ENCODE assay signal across 9 mouse cellular contexts in the genomic region with DNA sequence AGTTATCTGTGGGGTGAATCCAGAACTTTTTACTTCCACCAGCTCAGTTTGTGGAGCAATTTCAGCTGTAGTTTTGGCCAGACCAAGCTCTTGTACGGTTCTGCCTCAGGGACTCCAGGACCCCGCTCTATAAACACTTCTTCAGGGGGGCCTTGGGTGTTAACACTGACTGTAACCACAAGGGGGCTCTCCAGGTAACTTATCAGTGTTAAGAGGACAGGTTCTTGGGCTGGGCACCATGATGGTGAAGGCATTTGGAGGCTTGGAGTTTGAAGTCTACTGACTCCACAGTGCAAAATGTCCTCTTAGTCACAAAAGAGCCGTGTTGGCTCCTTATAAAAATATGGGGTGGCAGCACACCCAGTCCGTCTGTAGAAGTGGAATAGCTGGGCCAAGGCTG. TPM values are rescaled to one million over a fixed set of nuclear protein-coding genes. Genes with fewer than 3 reads are reported as not detected.
DNase-seq lines count a peak whose midpoint lies in the region; ATAC-seq and TF ChIP-seq lines count a peak whose summit lies in the region.
"Had no signal": no experiment of that assay in that cellular context is flagged by ENCODE, and none has a peak within 500 bp of the region (broad histone marks: within the 10 kb centered on the region; RNA-seq: fewer than 3 reads in every experiment).

No protein-coding gene starts in this region.

- no peak overlapping the region for H3K9ac ChIP-seq in kidney, postnatal 0 days (ENCODE audit: low read depth, low read length)
- H3K9ac ChIP-seq in CH12.LX (ENCODE audit: insufficient read depth, low read depth), result no peak overlapping the region
- no peak overlapping the region for H3K9ac ChIP-seq in hindbrain, embryonic 15.5 days

- dilution Hi-C loops in CH12.LX (cut with MboI; ENCODE audit: extremely low pct_ligation_motif_present, extremely low pct_unique_long_range_greater_than_20kb, low sequenced_read_pairs), result no loop called here

- no peaks in the 10 kb centered on the region for H3K9me3 ChIP-seq in kidney, postnatal 0 days (replicated peaks; ENCODE audit: low read length)
- peaks cover 2% of the 10 kb centered on the region for H3K9me3 ChIP-seq in CH12.LX (replicated peaks; ENCODE audit: low read length)
- no peaks in the 10 kb centered on the region for H3K9me3 ChIP-seq in hindbrain, embryonic 15.5 days

- in situ Hi-C loops in CH12.LX (cut with MboI; ENCODE audit: low pct_ligation_motif_present, low pct_unique_long_range_greater_than_20kb, low sequenced_read_pairs), result no loop called here

- no peaks in the 10 kb centered on the region for H3K27me3 ChIP-seq in kidney, postnatal 0 days (ENCODE audit: insufficient read depth, low read length)
- H3K27me3 ChIP-seq in CH12.LX (replicated peaks), result peaks cover 11% of the 10 kb centered on the region
- H3K27me3 ChIP-seq in hindbrain, embryonic 15.5 days, result no peaks in the 10 kb centered on the region

- peaks cover 21% of the 10 kb centered on the region for H3K4me1 ChIP-seq in kidney, postnatal 0 days (replicated peaks; ENCODE audit: insufficient read depth, low read length)
- H3K4me1 ChIP-seq in CH12.LX (ENCODE audit: control insufficient read depth in 1 of 2, insufficient read depth in 2 of 2), result peaks cover 17 to 42% of the 10 kb centered on the region in 2 experiments
- peaks cover 51% of the 10 kb centered on the region for H3K4me1 ChIP-seq in hindbrain, embryonic 15.5 days (replicated peaks)

- no peak overlapping the region for H3K27ac ChIP-seq in kidney, postnatal 0 days
- no peak overlapping the region for H3K27ac ChIP-seq in CH12.LX (ENCODE audit: insufficient read depth, low read depth)
- H3K27ac ChIP-seq in hindbrain, embryonic 15.5 days (replicated peaks), result no peak overlapping the region

- no peak for TF ChIP-seq EP300 in CH12.LX (IDR thresholded peaks at IDR 0.05; ENCODE audit: low read length)

- DNase-seq in kidney, postnatal 0 days (ENCODE audit: low spot score), result peak; percentile 53
- no peak for DNase-seq in kidney, adult 9 months
- DNase-seq in A20 (ENCODE audit: low read depth, low spot score) (peak; percentile 74), CH12.LX (ENCODE audit: extremely low read depth) (peak; percentile 39)
- no peak for DNase-seq in right cerebral cortex, postnatal 36 days (ENCODE audit: low spot score in 2 of 2)
- DNase-seq in ovary, postnatal 36 days (ENCODE audit: low spot score), result no peak
- DNase-seq in left cerebral cortex, postnatal 25 days (ENCODE audit: low spot score in 2 of 2), result no peak
- DNase-seq: adrenal gland, postnatal 14 days had no signal

- intact Hi-C loops in left cerebral cortex, postnatal 25 days (cut with DNase I), result loop anchor here (5.0 kb wide), 1 partner anchor 267 kb away; the partner anchor contains the start of gene Cops9

- no peak overlapping the region for H3K4me3 ChIP-seq in kidney, postnatal 0 days (replicated peaks; ENCODE audit: low read depth, low read length)
- no peak overlapping the region for H3K4me3 ChIP-seq in CH12.LX (replicated peaks in 1 of 3; ENCODE audit: low read depth in 2 of 3, low read length in 2 of 3, poor library complexity in 1 of 3)
- H3K4me3 ChIP-seq in hindbrain, embryonic 15.5 days, result peak overlapping the region; percentile 74; the same call in 1 of the 2 replicates

- no peaks in the 10 kb centered on the region for H3K79me2 ChIP-seq in CH12.LX (replicated peaks; ENCODE audit: control insufficient read depth, extremely low read depth, insufficient read depth, poor library complexity, severe bottlenecking)

- TF ChIP-seq RAD21 in CH12.LX (IDR thresholded peaks at IDR 0.05; ENCODE audit: low read depth, low read length), result peak; percentile 18

- TF ChIP-seq CTCF in kidney, postnatal 0 days (IDR thresholded peaks at IDR 0.05; ENCODE audit: low read depth), result peak; percentile 54; the same call in 1 of the 2 replicates
- peak; percentile 21 to 65; a peak in 2 of 4 replicates for TF ChIP-seq CTCF in CH12.LX (conservative IDR thresholded peaks at IDR 0.05 in 1 of 2, IDR thresholded peaks at IDR 0.05 in 1 of 2; ENCODE audit: low read depth in 2 of 2, low read length in 2 of 2)

- no peaks in the 10 kb centered on the region for H3K36me3 ChIP-seq in kidney, postnatal 0 days (ENCODE audit: insufficient read depth, low read length)
- H3K36me3 ChIP-seq in CH12.LX (replicated peaks in 1 of 2; ENCODE audit: control insufficient read depth in 1 of 2, insufficient read depth in 1 of 2, low read length in 1 of 2), result peaks cover 0 to 17% of the 10 kb centered on the region in 2 experiments
- H3K36me3 ChIP-seq in hindbrain, embryonic 15.5 days, result no peaks in the 10 kb centered on the region

- WGBS in kidney, postnatal 0 days, result 62% methylated on average over 4 of the region's 4 CpGs
- WGBS in hindbrain, embryonic 15.5 days, result 68% methylated on average over 4 of the region's 4 CpGs

- ATAC-seq in kidney, postnatal 0 days (replicated peaks; ENCODE audit: low FRiP score, low read depth), result no peak
- no peak for ATAC-seq in hindbrain, embryonic 15.5 days (ENCODE audit: low FRiP score, low read depth)

- no peak for TF ChIP-seq POLR2A in CH12.LX (IDR thresholded peaks at IDR 0.05; ENCODE audit: low read depth, low read length)

- H3K4me2 ChIP-seq in kidney, postnatal 0 days (ENCODE audit: low read length), result no peak overlapping the region
- H3K4me2 ChIP-seq in CH12.LX (ENCODE audit: insufficient read depth, low read depth, poor library complexity, severe bottlenecking), result no peak overlapping the region
- peak overlapping the region; percentile 91 for H3K4me2 ChIP-seq in hindbrain, embryonic 15.5 days

TF ChIP-seq in CH12.LX, 34 proteins besides CTCF, POLR2A, EP300 and RAD21:
- TF ChIP-seq SMC3 (IDR thresholded peaks at IDR 0.05; ENCODE audit: low read depth, low read length) (peak; percentile 15; the same call in 1 of the 2 replicates), ELF1 (IDR thresholded peaks at IDR 0.05; ENCODE audit: low read depth, low read length) (no peak)
TF ChIP-seq in CH12.LX: peak in this region for 1.

RNA-seq across cellular contexts. Expression of gene Rnpepl1, which starts 1.5 kb away (rescaled TPM):
- 39.3 and 39.4 TPM in 2 replicates for polyA plus RNA-seq in kidney, postnatal 0 days (2015; fragmentation: Nextera tagmentation; extraction: Ambion mirVana)
- total RNA-seq in CH12.LX (2012; rRNA removed) (13.8 and 14.6 TPM in 2 replicates), CH12.LX (2014; rRNA removed) (4.5 and 5.1 TPM in 2 replicates)
- 12.7 and 20.2 TPM in 2 replicates for polyA plus RNA-seq in CH12.LX (2012; ENCODE audit: insufficient read length, low read depth)
- polyA plus RNA-seq in hindbrain, embryonic 15.5 days (2015; fragmentation: Nextera tagmentation; extraction: Ambion mirVana), result 30.4 and 36.2 TPM in 2 replicates
- total RNA-seq in left cerebral cortex, postnatal 25 days (2021), result 10 to 100 TPM; 32.3 to 32.9 TPM

RNA-seq across cellular contexts. Expression of gene Dusp28, which starts 2.3 kb away (rescaled TPM):
- polyA plus RNA-seq in kidney, postnatal 0 days (2015; fragmentation: Nextera tagmentation; extraction: Ambion mirVana), result 20.4 and 22.3 TPM in 2 replicates
- 3.4 and 3.6 TPM in 2 replicates for total RNA-seq in CH12.LX (2012; rRNA removed)
- total RNA-seq in CH12.LX (2014; rRNA removed), result 3.2 and 4.6 TPM in 2 replicates
- 2.6 and 3.6 TPM in 2 replicates for polyA plus RNA-seq in CH12.LX (2012; ENCODE audit: insufficient read length, low read depth)
- polyA plus RNA-seq in hindbrain, embryonic 15.5 days (2015; fragmentation: Nextera tagmentation; extraction: Ambion mirVana), result 16.6 and 17.3 TPM in 2 replicates
- total RNA-seq in left cerebral cortex, postnatal 25 days (2021), result 10 to 100 TPM; 11.7 to 13.0 TPM

RNA-seq across cellular contexts. Expression of gene Ankmy1, which starts 6.4 kb away (rescaled TPM):
- 0.14 and 0.43 TPM in 2 replicates for polyA plus RNA-seq in kidney, postnatal 0 days (2015; fragmentation: Nextera tagmentation; extraction: Ambion mirVana)
- total RNA-seq in CH12.LX (2012; rRNA removed) (0.04 and 0.13 TPM in 2 replicates), CH12.LX (2014; rRNA removed) (0.11 TPM in 1 of 2 replicates, not detected in the other)
- 0.07 TPM in 1 of 2 replicates, not detected in the other for polyA plus RNA-seq in CH12.LX (2012; ENCODE audit: insufficient read length, low read depth)
- polyA plus RNA-seq in hindbrain, embryonic 15.5 days (2015; fragmentation: Nextera tagmentation; extraction: Ambion mirVana), result 0.56 and 0.61 TPM in 2 replicates
- total RNA-seq in left cerebral cortex, postnatal 25 days (2021), result under 1 TPM; 0.32 to 0.41 TPM

RNA-seq across cellular contexts. Expression of gene Capn10, which starts 25.1 kb away (rescaled TPM):
- 31.0 and 32.2 TPM in 2 replicates for polyA plus RNA-seq in kidney, postnatal 0 days (2015; fragmentation: Nextera tagmentation; extraction: Ambion mirVana)
- total RNA-seq in CH12.LX (2012; rRNA removed) (13.2 and 15.9 TPM in 2 replicates), CH12.LX (2014; rRNA removed) (12.9 and 16.1 TPM in 2 replicates)
- 11.6 and 11.9 TPM in 2 replicates for polyA plus RNA-seq in CH12.LX (2012; ENCODE audit: insufficient read length, low read depth)
- polyA plus RNA-seq in hindbrain, embryonic 15.5 days (2015; fragmentation: Nextera tagmentation; extraction: Ambion mirVana), result 59.2 and 62.3 TPM in 2 replicates
- total RNA-seq in left cerebral cortex, postnatal 25 days (2021), result 10 to 100 TPM; 44.4 to 47.8 TPM

RNA-seq across cellular contexts. Expression of gene Gpr35, which starts 41.6 kb away (rescaled TPM):
- 0.19 and 0.42 TPM in 2 replicates for polyA plus RNA-seq in kidney, postnatal 0 days (2015; fragmentation: Nextera tagmentation; extraction: Ambion mirVana)
- total RNA-seq in CH12.LX (2012; rRNA removed), result 0.21 and 0.42 TPM in 2 replicates
- total RNA-seq in CH12.LX (2014; rRNA removed), result 0.43 and 0.44 TPM in 2 replicates
- 1.7 and 2.0 TPM in 2 replicates for polyA plus RNA-seq in CH12.LX (2012; ENCODE audit: insufficient read length, low read depth)
- 0.54 and 0.79 TPM in 2 replicates for polyA plus RNA-seq in hindbrain, embryonic 15.5 days (2015; fragmentation: Nextera tagmentation; extraction: Ambion mirVana)
- total RNA-seq in left cerebral cortex, postnatal 25 days (2021), result under 1 TPM; 0.18 to 0.48 TPM

Comparison
In these comparisons a context has a peak if more than half of its experiments do, and no peak if none do; other contexts are left out.
1. DNase-seq: peak in kidney, postnatal 0 days (single experiment), A20 (single experiment) and CH12.LX (single experiment); none in kidney, adult 9 months (single experiment), right cerebral cortex, postnatal 36 days (0 of 2), ovary, postnatal 36 days (single experiment) and left cerebral cortex, postnatal 25 days (0 of 2).